Mouse (Mus musculus) layer of hippocampus, postnatal 10 days (tissue): ENCODE data around the gene Fam20b. TPM values are rescaled to one million over a fixed set of nuclear protein-coding genes. Genes with fewer than 3 reads are reported as not detected.

ENCODE experiments used
- DNase-seq, 2 experiments: peaks; one replicate each; pipeline ENCODE4 v3.0.0; 2021; ENCODE audit warnings: low spot score in 2 of 2
- total RNA-seq, 2 experiments: library from RNA; stranded (reverse); gene quantifications; 2 replicates each; pipeline ENCODE4 v1.2.3; 2021

Gene Fam20b
- total RNA-seq, 2 experiments from 2014 or later: 65.2 to 67.2 TPM

- no peak for DNase-seq
These were observed 78.3 kb downstream of the Fam20b start for GRCm38 (mm10) chr1:156640577-156640976.

GRCm38 (mm10) chr1:156639455-156639854, 79.4 kb downstream of the Fam20b start:
- DNase-seq: no peak

GRCm38 (mm10) chr1:156635148-156635547, 83.7 kb downstream of the Fam20b start:
- no peak for DNase-seq

GRCm38 (mm10) chr1:156633095-156633494, 85.8 kb downstream of the Fam20b start:
- DNase-seq: no peak

GRCm38 (mm10) chr1:156630965-156631364, 87.9 kb downstream of the Fam20b start:
- no peak for DNase-seq

- DNase-seq: no peak
These were observed 88.9 kb downstream of the Fam20b start for GRCm38 (mm10) chr1:156629984-156630383.

Other genes with a start within 250 kb of the Fam20b start
- 10 to 100 TPM; 44.3 to 48.3 TPM for gene Soat1, start 244.8 kb downstream of the Fam20b start, total RNA-seq
- gene Gm10031, start 195.1 kb downstream of the Fam20b start, total RNA-seq: 10 to 100 TPM; 40.4 to 48.0 TPM
- gene Abl2, start 160.3 kb downstream of the Fam20b start, total RNA-seq: 10 to 100 TPM; 71.4 to 71.8 TPM
- 1 to 10 TPM; 5.0 to 8.5 TPM for gene Tor3a, start 44.7 kb downstream of the Fam20b start, total RNA-seq
- 1 to 10 TPM in 1 of 2 experiments, under 1 TPM in 1; 0.49 to 1.1 TPM for gene Angptl1, start 119.5 kb upstream of the Fam20b start, total RNA-seq
- gene Ralgps2, start 220.5 kb upstream of the Fam20b start, total RNA-seq: 100 to 1,000 TPM in 1 of 2 experiments, 10 to 100 TPM in 1; 93.3 to 101 TPM